Mouse (Mus musculus): Measurements from ENCODE around the gene Msantd2.
A peak's percentile ranks its signal among the peaks of the same experiment; 100 is the strongest.

Gene Msantd2

DNA sequence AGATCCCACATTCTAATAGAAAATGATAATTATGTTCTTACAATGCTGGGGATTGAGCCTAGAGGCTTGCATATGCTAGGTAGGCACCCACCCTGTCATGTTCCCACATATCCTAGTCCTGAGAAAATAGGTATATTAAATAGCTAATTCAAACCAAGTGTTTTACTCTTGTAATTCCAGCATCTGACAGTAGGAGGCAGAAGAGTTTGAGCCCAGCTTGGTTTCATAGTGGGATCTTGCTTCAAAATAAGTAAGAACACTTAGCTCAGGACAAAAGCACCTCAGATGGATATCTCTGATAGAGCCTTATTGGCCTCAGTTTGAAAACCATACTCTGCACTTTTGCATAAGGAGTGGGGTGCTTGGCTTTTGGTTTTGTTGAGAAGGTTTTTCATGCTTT is 15.2 kb downstream of the Msantd2 start:
- DNase-seq (ENCODE audit: low spot score): no peak

DNA sequence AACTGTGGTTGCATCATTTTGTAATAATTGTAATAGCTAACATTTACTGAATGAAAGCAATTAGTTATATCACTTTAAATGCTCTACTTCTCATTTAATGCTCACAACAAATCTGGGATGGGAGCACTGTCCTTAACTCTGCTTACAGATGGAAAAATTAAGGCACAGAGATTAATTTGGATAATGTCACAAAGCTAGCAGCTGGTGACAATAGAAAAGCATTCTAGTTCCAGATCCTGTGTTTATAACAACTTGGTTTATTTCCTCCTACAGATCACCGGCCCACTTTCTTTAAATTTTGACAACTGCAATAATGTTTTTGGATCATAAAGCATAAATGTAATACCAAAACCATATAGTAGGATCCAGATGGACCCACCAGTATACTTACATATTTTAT is 16.9 kb downstream of the Msantd2 start:
- no peak for DNase-seq (ENCODE audit: low spot score)

DNA sequence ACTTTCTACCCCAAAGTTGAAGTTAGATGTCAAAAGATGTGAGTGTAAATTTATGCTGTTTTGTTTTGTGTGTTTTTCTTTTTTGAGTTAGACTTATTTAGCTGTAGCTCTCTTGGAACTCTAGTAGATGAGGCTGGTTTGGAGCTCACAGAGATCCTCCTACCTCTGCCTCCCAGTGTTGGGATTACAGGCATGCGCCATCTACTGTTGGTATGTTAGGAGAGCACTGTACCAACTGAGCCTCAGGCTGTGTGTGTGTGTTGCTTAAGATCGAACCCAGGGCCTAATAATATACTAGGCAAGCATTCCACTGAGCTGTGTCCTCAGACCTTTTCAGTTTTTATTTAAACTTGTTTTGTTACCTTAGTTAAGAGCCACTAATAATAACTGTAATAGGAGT is 23.0 kb downstream of the Msantd2 start:
- DNase-seq (ENCODE audit: low spot score): no peak

DNA sequence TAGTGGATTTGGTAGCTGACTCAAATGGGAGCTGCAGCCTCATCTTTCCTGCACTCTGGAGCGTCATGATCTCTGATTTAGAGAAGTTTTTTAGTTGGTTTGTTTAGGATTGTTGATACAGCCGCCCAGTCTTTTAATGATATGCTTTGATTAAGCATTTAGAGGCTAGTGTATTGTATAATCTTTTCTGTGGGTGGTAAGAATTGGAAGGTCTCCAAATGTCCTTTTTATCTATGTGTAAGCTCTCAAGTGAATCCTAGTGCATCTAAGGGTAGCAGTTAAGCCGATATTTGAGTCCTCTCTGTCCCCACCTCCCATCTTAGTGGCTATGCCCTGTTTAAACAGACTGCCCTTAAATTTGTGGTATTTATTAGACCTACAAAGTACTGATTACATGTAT is 25.3 kb downstream of the Msantd2 start:
- no peak for DNase-seq (ENCODE audit: low spot score)

DNA sequence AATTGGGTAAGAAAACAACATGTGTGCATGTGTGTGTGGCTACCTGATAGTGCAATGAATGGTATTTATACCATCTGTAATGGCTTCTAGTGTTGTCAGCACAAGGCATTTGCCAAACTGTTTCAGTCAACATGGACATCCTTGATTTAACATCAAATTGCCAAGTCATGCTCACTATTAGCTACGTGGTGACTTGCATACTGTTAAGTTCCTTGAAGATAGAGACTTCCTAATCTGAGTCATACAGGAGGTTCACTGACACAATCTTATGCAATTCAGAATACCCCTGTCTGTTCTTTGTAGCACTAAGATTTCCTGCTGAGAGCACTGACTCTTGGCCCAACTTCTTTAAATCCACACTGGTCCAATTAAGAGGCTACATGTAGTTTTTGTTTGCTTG is 28.3 kb downstream of the Msantd2 start:
- DNase-seq (ENCODE audit: low spot score): no peak

DNA sequence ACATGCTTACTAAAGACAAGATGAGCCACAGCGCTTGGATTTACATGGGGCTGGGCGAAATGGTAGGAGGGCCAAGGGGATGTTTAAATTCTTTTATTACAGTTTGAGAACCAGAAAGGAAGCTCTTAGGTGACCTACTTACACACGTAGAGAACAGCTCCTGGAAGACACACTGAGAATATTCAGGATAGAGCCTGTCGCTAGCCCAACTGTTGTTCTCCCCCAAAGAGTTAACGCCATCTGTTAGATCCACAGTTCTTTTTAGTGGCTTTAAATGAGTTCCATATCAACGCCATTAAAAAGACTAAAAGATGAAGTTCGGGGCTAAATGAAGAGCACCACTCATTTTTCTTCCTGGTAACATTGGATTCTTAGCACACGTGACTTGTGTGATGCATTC is 29.9 kb downstream of the Msantd2 start:
- DNase-seq (ENCODE audit: low spot score): no peak

DNA sequence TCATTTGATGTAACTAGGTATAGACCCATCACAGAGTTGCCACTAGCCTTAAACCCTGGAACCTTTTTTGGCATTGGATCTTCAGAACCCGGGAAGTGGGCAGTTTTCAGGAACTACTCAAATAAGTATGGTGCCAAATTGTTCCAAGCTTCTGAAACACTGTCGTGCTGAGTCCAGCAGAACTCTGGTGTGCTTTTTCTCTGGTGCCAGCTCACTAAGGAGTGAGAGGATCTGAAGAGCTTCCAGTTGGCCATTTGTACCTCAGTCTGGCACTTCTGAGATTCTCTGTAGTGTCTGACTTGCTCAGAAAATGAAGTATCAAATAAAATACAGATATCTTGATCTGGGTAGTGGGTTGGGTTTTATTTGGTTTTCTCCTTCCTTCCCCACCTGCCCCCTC is 30.9 kb downstream of the Msantd2 start:
- no peak for DNase-seq (ENCODE audit: low spot score)

DNA sequence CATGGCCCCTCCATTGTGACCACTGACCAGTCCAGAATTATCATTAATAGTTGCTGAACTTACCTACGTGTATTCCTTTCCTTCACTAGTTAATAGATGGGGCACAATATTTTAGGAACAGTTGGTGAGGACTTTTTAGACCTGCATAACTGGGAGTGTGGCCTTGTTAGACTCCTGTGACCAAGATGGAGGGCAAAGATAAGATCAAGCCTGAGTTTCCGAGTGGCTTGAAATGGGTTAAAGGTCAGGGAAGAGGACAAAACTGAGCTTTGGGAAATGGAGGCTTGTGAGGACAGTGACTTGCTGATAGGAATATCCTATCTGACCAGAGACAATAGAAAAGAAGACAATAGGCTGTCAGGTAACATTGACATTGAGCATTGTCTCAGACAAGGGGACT is 36.3 kb downstream of the Msantd2 start:
- no peak for DNase-seq (ENCODE audit: low spot score)

DNA sequence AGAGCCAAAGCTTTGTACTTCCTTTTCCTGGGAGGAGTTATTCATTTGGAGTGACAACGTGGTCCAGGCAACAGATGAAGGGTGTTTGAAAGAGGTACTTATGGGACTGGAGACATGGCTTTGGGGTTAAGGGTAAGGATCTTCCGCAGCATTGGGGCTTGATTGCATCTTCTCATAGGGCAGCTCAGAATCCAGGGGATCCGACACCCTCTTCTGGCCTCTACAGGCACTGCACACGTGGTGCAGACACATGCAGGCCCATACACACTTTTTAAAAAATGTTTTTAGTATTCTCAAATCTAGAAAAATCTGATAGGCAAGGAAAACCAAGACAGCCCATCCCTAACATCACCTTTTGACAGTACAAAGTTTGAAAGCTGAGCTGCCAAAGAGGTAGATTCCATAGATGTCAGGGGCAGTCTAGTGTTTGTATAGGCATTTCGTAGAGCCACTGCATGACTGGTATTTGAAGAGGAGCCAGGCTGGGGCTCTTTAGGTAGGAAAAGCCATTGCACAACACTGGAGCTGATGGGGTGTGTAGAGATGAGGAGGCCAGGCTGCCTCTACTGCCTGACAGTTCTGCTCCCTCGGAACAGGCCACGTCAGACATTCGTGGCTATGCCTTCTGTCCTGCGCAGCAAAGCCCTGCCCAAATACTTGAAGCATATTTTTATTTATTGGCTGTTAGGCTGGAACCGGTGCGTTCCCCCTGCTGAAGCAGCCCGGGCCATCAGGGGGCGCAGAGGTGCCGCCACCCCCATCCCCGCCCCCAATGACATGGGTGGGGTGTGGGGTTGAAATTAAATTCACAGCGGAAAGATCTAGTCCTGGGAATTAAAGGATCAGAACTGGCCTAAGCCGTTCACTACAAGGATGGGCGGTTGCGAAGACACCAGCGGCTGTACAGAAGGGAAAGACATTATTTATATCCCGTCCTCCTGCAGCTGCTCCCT is 37.6 kb downstream of the Msantd2 start:
- no peak for DNase-seq (ENCODE audit: low spot score)

DNA sequence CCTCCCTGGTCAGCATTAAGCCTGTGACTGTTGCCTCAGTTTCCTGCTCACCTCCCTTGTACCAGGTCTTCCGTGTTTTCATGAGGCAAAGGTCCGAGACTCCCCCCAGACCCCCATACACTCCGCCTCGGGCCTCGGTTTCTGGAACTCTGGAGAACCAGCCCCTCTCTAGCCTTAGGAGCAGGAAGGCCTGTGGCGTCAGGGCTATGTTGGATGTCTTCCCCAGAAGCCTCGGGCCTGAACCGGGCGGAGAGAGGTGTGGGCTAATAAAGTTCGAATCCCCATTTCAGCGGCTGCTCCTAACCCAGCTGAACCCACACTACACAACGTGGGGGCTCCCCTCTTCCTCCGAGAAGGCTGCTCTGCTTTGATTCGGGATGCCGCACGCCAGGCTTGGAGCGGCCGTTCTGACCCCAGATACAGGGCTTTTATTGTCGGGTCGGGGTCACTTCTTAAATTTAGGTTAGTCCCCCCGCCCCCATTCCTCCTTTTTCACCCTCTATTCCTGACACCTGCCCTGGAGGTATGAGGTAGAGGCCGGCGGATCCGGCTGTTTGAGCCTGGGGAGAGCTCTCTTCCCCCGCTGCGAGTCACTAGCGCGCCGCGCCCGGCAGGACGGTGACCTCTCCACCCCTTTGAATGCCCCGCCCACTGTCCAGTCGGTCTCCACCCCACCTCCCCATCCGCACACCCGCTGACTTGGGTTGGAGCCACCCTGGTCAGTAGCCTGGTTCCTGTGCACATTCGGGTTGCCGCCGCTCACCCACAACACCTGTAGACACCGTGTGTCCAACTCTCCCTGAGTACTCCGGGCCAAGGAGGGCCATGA is 38.5 kb downstream of the Msantd2 start, which contains the start of gene Esam:
Gene Esam (plus strand): TSS at position 683 of the 829 bp plus-strand sequence.
- DNase-seq (ENCODE audit: low spot score): peak; percentile 33

DNA sequence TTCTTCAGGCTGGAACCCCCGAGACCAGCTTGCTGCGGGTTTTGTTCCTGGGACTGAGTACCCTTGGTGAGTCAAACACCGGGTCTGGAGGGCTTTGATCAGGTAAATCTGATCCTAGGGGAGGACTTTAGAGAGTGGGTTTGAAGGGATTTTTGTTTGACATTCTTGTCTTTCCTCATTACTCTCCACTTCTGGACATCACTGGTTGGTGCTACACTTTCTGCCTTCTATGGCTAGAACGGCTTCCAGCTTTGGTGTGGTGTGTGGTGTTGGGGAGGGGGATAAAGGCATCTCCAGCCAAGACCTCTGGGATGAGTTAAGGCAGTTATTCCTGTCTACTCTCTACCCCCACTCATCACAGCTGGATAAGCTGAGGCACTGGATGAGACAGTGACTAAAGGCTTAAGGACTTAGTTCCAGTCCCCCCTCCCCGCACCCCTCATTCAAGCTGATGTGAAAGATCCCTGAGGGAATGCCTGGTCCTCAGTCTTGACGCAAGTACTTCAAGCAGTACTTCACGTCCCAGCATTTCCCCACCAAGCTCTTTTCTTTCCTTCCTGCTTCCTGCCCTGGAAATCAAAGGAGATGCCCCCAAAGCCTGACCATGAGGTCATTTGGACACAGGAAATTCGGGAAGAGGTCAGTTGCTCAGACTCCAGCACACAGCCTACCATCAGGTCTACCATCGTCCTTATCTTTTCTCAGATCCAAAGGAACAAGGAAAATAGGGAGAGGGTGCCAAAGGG is 39.3 kb downstream of the Msantd2 start:
- no peak for DNase-seq (ENCODE audit: low spot score)

DNA sequence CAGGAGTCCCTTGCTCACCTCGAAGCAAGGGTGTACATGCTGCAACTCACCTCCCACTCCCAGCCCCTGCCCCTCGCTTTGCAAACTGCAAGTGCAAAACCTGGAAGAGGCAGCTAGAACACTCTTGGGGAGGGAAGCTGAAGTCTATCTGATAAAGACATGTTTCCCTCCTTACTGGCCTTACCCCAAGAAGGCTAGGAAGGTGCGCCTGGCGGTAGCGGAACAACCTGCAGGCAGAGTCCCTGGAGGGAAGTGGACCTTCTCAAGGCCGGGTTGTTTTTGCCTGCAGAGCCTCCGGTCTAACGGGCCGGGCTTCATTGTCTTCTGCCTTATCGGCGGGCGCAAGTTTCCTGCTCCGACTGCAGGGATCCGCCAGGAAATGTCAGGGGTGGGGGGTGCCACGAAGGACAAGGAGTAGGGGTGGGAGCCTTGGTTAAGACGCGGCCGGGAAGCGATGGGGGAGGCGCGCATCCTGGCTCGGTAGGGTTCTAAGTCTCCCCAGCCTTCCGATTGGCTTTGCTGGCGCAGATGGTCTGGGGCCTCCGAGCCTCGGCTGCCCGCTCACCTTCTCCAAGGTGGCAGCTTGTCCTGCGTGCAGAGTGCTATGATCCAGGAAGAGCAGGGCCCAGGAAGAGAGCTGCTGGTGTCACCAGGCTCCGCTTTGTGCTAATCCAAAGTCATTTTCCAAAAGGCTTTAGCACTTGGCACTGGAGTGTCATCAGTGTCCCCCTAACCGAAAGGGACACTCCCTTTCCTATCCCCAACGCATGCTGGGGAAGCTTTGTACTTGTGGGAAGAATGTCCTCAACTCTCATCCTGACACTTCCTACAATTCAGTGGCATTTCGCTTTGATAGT is 41.1 kb downstream of the Msantd2 start:
- peak; percentile 22 for DNase-seq (ENCODE audit: low spot score)

DNA sequence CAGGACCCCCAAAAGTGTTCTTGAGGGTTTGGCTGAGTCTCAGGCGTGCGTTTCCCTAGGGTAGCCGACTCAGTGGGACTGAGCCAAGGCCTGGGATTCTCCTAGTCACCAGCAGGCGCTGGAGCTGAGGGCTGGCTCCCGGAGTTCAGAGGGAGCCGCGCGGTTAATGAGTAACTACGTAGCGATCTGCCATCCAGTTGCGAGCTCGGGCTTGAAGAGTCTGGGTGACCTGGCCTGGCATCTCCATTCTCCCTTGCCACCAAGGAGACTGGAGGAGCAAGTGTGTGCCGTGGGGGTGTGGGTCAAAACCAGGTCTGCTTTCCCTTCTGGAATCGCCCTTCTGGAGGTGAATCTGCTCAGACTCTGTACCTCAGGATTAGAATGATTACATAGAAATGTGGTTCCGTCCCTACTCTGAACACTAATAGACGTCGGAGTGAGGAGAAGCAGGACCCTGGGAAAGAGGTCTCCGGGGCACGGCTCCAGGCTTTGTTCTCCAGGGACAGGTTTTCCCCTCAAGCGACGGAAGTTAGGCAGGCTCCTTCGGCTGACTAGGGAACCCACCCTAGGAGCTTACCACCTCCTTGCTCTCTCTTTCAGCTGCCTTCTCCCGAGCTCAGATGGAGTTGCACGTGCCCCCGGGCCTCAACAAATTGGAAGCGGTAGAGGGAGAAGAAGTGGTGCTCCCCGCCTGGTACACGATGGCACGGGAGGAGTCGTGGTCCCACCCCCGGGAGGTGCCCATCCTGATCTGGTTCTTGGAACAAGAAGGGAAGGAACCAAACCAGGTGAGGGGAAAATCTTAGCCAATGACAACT is 42.0 kb downstream of the Msantd2 start:
- DNase-seq (ENCODE audit: low spot score): peak; percentile 62

DNA sequence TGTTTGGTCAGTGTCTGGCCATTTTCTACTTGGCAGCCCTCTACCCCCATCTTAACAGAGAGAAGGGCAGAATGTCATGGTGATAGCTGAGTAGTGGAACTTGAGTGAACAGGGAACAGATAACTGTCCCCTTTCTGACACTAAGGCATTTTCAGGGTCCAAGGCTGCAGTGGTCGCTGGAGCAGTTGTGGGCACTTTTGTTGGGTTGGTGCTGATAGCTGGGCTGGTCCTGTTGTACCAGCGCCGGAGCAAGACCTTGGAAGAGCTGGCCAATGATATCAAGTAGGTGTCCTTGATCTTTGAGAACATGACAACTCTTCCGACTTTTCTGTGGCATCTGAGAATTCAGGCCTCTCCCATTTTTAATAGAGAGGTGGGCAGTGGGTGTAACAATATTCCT is 47.7 kb downstream of the Msantd2 start:
- no peak for DNase-seq (ENCODE audit: low spot score)

DNA sequence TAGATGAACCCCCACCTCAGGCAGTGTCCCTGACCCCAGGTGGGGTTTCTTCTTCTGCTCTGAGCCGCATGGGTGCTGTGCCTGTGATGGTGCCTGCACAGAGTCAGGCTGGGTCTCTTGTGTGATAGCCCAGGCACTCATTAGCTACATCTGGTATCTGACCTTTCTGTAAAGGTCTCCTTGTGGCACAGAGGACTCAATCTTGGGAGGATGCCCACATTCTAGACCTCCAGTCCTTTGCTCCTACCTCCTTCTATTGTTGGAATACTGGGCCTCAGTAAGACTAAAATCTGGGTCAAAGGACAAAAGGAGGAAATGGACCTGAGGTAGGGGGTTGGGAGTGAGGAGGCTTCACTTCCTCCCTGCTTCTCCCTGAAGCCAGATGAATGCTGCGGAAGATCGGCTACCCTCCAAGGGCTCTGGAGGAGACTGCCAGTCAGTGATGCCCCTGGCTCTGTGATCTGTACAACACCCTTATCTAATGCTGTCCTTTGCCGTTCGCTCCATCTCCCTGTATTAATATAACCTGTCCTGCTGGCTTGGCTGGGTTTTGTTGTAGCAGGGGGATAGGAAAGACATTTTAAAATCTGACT is 48.6 kb downstream of the Msantd2 start:
- no peak for DNase-seq (ENCODE audit: low spot score)

DNA sequence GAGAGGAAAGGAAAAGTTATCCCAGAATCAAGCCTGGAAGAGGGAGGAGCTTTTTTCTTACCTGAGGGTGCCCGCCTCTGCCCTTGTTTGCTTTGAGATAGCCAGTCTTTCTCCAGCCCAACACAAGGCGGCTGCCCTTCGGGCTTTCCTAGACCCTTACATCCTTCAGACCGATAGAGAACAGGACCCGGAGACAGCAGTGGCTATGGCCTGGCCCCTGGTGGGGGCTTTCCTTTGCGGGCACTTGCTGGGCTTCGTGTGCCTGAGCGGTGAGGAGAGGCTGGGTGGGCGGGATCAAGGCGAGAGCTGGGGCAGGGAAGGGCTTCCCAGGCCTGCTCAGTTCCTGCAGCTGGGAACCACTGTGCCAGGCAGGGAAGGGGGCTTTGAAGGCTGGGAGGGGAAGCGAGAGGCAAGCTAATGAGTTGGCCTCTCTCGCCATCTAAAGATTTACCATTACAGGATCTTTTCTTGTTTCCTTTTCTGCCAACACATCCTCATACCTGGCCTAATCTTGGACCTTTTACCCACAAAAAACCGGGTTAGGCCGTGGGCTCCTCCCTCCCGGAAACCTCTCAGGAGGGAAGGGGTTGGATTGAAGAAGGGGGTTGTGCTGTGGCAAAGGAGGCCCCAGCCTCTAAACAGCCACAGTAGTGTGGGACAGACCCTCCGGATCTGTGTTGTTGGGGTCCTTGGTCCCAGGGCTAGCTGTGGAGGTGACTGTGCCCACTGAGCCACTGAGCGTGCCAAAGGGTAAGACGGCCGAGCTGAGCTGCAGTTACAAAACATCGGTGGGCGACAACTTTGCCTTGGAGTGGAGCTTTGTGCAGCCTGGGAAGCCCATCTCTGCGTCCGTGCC is 50.3 kb downstream of the Msantd2 start, which contains the start of gene Vsig2:
Gene Vsig2 (plus strand): TSS at position 86 of the 856 bp plus-strand sequence.
- no peak for DNase-seq (ENCODE audit: low spot score)

DNA sequence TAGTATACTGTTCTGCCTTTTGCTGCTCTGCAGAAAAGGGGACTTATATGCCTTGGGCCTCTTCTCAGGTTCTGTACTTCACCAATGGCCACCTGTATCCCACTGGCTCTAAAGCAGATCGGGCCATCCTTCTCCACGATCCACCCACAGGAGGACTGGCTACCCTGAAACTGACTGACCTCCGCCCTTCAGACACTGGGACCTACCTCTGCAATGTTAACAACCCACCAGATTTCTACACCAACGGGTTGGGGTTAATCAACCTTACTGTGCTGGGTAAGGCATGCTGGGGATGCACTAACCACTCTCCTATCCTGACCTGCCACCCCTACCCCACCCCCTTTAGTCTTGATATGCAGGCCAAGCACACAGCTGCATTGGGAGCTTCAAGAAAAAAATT is 51.1 kb downstream of the Msantd2 start:
- DNase-seq (ENCODE audit: low spot score): no peak

DNA sequence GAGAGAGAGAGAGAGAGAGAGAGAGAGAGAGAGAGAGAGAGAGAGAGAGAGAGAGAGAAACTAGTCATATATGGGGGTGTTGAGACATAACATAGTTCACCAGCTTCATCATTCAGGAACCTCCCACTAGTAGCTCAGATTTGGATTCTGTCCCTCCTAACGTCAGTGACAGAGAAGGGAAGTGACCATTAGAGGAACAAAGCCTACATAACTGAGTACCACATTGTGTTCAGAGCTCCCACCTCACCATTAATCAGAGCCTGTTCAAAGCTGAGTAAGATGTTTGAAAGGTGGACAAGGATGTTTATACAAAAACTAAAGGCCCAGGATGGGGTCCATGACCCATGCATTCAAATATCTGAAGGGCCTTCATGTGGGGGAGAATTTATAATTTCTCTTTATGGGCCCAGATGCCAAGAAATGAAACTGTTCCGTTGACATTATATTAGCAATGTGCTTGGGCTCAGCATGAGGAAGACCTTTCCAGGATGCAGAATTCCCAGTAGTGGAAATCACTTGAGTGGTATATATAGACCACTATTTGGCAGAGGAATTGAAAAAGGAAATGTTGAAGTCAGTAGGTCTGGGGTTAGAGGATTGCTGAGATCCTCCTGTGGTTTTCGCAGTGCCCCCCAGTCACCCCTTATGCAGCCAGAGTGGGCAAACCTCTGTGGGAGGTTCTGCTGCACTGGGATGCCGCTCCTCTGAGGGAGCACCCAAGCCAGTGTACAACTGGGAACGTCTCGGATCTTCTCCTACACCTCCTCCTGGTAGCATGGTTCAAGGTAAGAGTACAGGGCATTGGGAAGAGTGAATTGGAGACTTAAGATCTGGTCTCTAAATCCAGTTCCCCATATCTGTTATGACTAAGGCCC is 51.8 kb downstream of the Msantd2 start:
- no peak for DNase-seq (ENCODE audit: low spot score)
